Mouse (Mus musculus) neutrophil, adult 59 days (primary cell): ENCODE measurements around the gene Trim28. TPM values are rescaled to one million over a fixed set of nuclear protein-coding genes. Genes with fewer than 3 reads are reported as not detected.

Source experiments
- total RNA-seq, 2 experiments: library from RNA; stranded (reverse); gene quantifications; 1 replicate in 1 of 2; 2 replicates in 1 of 2; pipeline ENCODE4 v1.2.4; 2023

Gene Trim28
- 100 to 1,000 TPM; 149 to 185 TPM for total RNA-seq

DNA sequence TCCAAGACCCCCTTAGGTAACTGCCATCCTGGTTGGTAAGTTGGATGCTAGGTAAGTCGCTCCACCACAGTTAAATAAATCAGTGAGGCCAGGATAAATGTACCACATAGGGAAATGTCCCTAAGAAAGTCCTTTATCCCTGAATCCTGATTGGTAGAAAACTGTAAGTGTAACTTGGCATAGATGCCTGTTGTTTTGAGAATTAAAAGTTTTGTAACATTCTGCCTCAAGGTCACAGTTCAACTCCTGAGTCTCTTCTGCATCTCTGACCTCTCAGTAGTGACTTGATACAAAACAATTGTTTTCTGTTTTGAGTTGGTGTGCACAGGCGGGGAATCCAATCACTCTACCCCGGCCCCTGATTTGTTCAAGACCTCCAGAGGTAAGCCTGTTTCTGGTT, at the start of gene Trim28:
TSS of gene Trim28 (plus strand) at position 264 of the 400 bp plus-strand sequence.

DNA sequence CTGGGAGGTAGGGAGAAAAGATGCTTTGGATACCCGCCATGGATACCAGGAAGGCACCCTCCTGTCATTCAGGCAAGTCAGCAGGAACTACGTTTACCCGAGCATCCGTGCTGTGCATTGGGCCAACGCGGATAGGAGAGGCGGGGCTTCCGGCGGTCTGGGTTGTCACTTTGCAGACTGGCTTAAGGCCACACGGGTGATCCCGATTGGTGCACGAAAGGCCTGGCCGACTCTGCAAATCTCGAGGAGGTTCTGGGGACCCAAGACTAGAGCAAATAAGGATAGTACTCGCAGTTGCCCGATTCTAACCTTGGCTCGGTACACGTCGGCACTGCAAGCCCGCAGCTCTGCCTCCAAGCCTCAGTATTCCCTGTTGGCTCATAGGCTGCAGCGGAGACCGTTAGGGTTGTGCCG, 33.2 kb upstream of the Trim28 start, which contains the start of gene Zfp324:
TSS of gene Zfp324 (plus strand) at position 161 of the 414 bp plus-strand sequence.

DNA sequence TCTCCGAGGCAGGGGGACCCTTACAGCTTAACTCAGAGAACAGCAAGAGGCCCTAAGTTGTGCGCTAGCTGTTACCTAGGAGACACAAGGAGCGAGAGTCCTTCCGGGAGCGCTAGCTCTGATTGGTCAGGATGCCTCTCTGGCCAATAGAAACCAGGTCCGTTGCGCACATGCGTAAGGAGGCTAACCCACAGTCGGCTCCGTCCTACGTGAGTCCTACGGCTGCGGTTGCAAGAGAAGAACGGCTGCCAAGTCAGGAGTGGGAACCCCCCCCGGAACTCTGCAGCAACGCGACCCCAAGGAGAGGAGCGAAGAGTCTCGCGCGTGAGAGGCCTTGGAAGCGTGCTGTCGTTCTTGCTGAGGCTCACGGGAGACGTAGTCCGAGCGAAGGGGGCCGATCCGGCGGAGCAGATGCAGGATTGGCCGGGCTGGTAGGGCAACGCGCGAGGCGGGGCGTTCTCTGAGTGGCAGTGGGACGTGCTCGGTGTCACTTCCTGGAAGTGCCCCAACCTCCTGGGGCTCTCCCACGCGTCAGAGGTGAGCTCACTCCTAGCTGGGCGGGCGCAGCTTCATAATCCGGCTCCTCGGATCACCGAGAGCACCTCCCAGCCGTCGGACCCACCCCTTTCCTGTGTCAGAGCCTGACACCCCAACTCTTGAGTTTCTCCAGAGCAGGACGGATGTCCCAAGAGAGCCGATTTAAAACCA, 21.1 kb upstream of the Trim28 start, which contains the start of gene Zfp446:
TSS of gene Zfp446 (plus strand) at position 167 of the 708 bp plus-strand sequence.

DNA sequence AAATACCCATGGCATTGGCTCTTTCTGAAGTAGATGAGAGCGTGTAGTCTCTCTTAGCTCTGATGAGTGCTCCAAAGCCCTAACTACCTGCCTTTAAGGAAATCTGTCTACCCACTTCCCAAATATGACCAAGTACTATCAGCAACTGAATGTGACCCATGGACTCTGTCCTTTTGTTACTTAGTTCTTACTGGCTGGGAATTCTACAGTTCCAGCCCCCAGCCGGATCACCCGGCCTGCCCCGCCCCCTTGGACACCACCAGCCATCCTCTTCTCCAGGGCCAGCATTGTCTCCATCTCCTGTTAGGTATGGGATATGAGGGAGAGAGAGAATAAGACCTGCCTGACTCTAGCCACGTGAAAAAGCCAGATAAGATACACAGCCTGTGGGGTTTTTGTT, 861 bp upstream of the Trim28 start, which contains the start of gene Slc27a5:
TSS of gene Slc27a5 (minus strand) at position 140 of the 400 bp plus-strand sequence.

DNA sequence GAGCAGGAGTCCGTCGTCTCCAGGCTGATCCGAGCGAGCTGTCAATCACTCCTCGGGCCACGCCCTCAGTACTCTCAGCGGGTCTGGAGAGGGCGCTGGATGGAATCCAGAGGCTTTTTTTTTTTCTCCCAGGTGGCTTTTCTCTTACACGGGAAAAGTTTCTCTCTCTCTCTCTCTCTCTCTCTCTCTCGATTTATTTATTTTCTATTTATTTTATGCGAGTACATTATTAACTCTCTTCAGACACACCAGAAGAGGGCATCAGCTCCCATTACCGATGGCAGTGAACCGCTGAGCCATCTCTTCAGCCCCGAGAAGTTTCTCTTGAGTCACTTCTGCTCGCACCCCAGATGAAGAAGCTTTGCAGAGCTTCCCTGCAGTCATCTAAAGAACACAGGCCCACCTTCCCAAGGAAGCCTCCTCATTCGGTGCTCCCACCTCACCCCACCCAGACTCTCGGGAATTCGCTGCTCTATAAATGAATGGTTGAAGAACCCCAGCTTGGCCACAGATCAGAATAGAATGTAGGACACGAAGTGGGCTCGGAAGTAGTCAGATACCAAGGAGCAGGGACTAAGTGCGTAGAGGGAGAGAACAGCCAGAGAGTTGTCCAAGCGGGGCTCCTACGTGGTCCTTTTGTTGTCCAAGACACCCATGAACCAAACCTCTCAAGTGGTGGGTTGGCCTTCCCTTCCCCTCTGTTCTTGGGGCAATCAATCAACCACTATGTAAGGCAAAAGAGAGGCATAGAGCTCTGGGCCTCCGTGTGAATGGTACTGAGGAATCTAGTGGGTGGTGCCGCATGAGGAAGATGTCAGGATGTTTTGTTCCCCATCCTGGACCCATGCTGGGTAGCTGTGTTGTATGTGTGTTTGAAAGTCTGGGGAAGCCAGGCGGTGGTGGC, 11.3 kb downstream of the Trim28 start, which contains the start of gene Zbtb45:
TSS of gene Zbtb45 (minus strand) at position 30 of the 904 bp plus-strand sequence.

DNA sequence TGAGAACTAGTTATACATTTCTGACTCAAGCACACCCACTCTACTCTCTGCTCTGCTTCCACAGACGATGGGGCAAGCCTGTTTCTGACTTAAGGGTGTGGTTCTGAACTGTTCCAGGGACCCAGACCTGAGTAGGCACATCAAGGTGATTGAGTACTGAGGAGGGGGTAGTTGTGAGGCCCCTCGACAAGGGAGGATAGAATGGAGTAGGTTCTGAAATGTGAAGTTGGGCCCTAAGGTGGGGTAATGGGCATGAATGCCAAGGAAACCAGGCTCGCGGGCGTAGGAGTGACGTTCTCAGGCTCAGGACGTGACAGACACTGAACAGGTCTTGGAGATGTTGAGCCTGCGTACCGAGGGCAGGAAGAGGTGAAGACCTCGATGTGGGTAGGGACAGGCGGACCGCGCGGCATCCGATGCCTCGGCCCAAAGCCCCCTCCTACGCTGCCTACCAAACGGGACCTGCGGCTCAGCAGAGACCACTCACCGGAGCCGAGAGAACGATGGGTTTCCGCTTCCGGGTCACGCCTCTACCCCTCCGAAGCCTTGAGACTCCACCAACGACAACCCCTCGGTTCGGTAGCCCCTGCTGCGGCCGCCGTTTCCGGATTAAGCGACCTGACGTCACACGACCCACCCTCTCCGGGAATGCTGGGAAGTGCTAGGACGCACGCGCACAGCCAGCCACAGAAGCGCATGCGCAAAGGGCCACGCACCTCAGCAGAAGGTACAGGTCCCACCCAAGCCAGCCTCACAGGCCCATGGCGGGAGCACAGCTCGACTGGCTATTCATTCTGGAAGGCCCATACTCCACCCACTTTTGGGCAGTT, 35.4 kb downstream of the Trim28 start, which contains the start of gene Chmp2a:
TSS of gene Chmp2a (minus strand) at position 660 of the 830 bp plus-strand sequence.

DNA sequence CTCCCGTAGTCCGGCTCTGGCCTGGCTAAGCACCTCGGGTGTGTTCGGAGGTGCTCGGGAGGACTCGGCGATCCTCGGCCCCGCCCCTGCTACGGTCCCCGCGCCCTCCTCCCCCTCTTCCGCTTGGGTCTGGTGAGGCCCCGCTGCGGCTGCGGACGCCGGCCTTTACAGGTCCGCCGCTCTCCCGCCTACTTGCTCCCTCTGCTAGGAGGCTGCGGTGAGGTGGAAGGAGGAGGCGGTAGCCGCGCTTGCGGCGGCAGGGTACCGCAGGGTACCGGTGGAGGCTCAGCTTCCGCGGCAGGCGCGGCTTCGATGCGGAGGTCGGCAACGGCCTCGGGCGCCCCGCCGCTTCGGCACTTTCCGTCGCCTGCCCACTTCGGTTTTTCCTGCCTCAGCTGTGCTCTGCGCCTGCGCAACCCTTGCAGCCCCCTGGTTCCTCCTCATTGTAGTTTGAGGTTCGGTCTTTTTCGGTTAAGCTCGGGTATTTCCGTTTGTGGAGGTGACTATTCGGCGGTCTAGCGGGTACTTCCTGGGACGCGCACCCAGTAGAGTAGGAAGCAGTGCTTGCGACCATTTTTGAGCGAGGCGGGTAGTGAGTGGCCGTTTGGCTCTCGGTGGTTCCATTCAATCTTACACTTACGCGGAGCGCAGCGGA, 39.1 kb downstream of the Trim28 start, which contains the start of gene Ube2m:
TSS of gene Ube2m (minus strand) at position 375 of the 655 bp plus-strand sequence.

DNA sequence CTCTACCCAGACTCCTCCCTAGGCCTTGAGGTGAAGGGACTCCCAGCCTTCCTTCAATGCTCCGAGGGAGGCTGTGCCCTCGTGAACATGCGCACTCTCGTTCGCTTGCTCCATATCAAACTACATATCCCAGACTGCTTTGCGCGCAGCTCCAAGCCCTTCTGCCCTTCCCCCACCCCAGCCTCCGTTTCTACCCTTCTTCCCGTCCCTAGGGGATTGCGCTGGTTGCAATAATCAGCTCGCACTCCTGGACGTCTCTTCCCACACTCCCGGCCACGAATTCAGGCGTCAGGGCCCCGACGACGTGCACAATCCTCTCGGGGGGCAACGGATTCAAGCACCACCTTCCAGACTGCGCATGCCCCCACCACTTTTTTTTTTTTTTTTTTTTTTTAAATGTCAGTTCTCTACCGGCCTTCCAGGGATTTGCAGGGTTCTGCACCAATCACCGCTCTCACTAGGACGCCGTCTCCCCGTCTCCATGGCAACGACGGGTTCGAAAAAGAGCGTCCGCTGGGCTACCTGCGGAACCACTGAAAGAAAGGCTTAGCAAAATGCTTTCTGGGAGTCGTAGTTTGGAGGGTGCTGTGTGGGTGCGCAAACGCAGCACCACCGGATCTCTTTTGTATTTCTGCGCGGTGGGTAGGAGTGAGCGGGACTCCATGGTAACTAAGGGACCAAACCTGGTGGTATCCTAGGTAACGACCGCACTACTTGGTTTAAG, 55.5 kb downstream of the Trim28 start, which contains the start of gene Mzf1:
TSS of gene Mzf1 (minus strand) at position 478 of the 724 bp plus-strand sequence.

Other genes starting within 250 kb of the Trim28 start
- gene Zscan18, start 195.5 kb upstream of the Trim28 start, total RNA-seq, result 1 to 10 TPM; 2.6 to 3.1 TPM
- gene Zfp329, start 180.3 kb upstream of the Trim28 start, total RNA-seq, result 1 to 10 TPM; 2.5 to 2.7 TPM
- 10 to 100 TPM; 29.5 to 30.2 TPM for gene Zfp110, start 164.4 kb upstream of the Trim28 start, total RNA-seq
- gene Zfp128, start 117.9 kb upstream of the Trim28 start, total RNA-seq, result 1 to 10 TPM; 1.5 to 1.8 TPM
- 1 to 10 TPM; 5.1 to 6.0 TPM for gene Zscan22, start 101.3 kb upstream of the Trim28 start, total RNA-seq
- 100 to 1,000 TPM; 728 to 811 TPM for gene Rps5, start 76.8 kb upstream of the Trim28 start, total RNA-seq
- gene Rnf225, start 71.7 kb upstream of the Trim28 start, total RNA-seq, result under 1 TPM; 0.18 to 0.38 TPM
- gene Zfp324, start 33.3 kb upstream of the Trim28 start, total RNA-seq, result 1 to 10 TPM; 2.2 to 3.3 TPM
- gene Zfp446, start 21.3 kb upstream of the Trim28 start, total RNA-seq, result 1 to 10 TPM; 1.7 to 1.9 TPM
- not detected for gene Slc27a5, start 922 bp upstream of the Trim28 start, total RNA-seq
- 10 to 100 TPM; 11.2 to 12.6 TPM for gene Zbtb45, start 10.9 kb downstream of the Trim28 start, total RNA-seq
- gene Chmp2a, start 35.7 kb downstream of the Trim28 start, total RNA-seq, result 100 to 1,000 TPM; 160 to 170 TPM
- gene Ube2m, start 39.2 kb downstream of the Trim28 start, total RNA-seq, result 10 to 100 TPM; 90.7 to 95.5 TPM
- 1 to 10 TPM in 1 of 2 experiments, under 1 TPM in 1; 0.64 to 1.4 TPM for gene Mzf1, start 55.6 kb downstream of the Trim28 start, total RNA-seq
- not detected for gene Vmn1r85, start 96.1 kb downstream of the Trim28 start, total RNA-seq
- not detected for gene Vmn1r86, start 120.8 kb downstream of the Trim28 start, total RNA-seq
- gene Vmn1r87, start 141.0 kb downstream of the Trim28 start, total RNA-seq, result not detected
- under 1 TPM in 1 of 2 experiments, not detected in 1; 0.07 TPM for gene Vmn1r88, start 160.5 kb downstream of the Trim28 start, total RNA-seq
- not detected for gene Vmn1r89, start 213.9 kb downstream of the Trim28 start, total RNA-seq